Mouse (Mus musculus) adrenal gland, adult (tissue): Measurements from ENCODE around the gene Masp1.
A peak's percentile ranks its signal among the peaks of the same experiment; 100 is the strongest.

Source experiments
- DNase-seq, 2 experiments: peaks; one replicate each; pipeline ENCODE4 v3.0.0; 2022 to 2023; ENCODE audit warnings: low spot score in 1 of 2; ENCODE audit not compliant: inconsistent age in 2 of 2

Masp1 gene

GRCm38 (mm10) chr16:23471551-23471950, 49.1 kb downstream of the Masp1 start:
- DNase-seq: peak in 1 of 2 experiments; percentile 51

GRCm38 (mm10) chr16:23463671-23464347, 56.8 kb downstream of the Masp1 start:
- no peak for DNase-seq

GRCm38 (mm10) chr16:23458906-23459588, 61.6 kb downstream of the Masp1 start:
- no peak for DNase-seq

- DNase-seq: no peak
Observed at GRCm38 (mm10) chr16:23457338-23457737, 63.3 kb downstream of the Masp1 start.

GRCm38 (mm10) chr16:23456534-23456933, 64.1 kb downstream of the Masp1 start:
- DNase-seq: peak; percentile 70 to 89

GRCm38 (mm10) chr16:23454376-23454775, 66.2 kb downstream of the Masp1 start:
- no peak for DNase-seq

- peak; percentile 53 to 87 for DNase-seq
Observed at GRCm38 (mm10) chr16:23452476-23452875, 68.1 kb downstream of the Masp1 start.

GRCm38 (mm10) chr16:23450816-23451215, 69.8 kb downstream of the Masp1 start:
- DNase-seq: no peak

GRCm38 (mm10) chr16:23449946-23450345, 70.7 kb downstream of the Masp1 start:
- peak; percentile 26 to 68 for DNase-seq

GRCm38 (mm10) chr16:23444231-23444630, 76.4 kb downstream of the Masp1 start:
- peak in 1 of 2 experiments; percentile 80 for DNase-seq

GRCm38 (mm10) chr16:23437404-23438166, 83.0 kb downstream of the Masp1 start:
- no peak for DNase-seq

GRCm38 (mm10) chr16:23429991-23430390, 90.6 kb downstream of the Masp1 start:
- DNase-seq: no peak

- DNase-seq: no peak
Observed at GRCm38 (mm10) chr16:23428647-23429319, 91.8 kb downstream of the Masp1 start, which contains the start of gene Rtp1. Gene Rtp1 (plus strand): TSS chr16:23429133.

GRCm38 (mm10) chr16:23427701-23428100, 92.9 kb downstream of the Masp1 start:
- peak; percentile 39 to 80 for DNase-seq

GRCm38 (mm10) chr16:23423825-23424224, 96.8 kb downstream of the Masp1 start:
- no peak for DNase-seq

- no peak for DNase-seq
Observed at GRCm38 (mm10) chr16:23419565-23420085, 101.0 kb downstream of the Masp1 start.

- DNase-seq: no peak
Observed at GRCm38 (mm10) chr16:23417456-23418240, 103.0 kb downstream of the Masp1 start.

GRCm38 (mm10) chr16:23416657-23417293, 103.8 kb downstream of the Masp1 start:
- no peak for DNase-seq

- peak; percentile 35 to 58 for DNase-seq
Observed at GRCm38 (mm10) chr16:23416261-23416656, 104.4 kb downstream of the Masp1 start.

GRCm38 (mm10) chr16:23412930-23413329, 107.7 kb downstream of the Masp1 start:
- DNase-seq: no peak
